Mouse (Mus musculus): ENCODE results near the gene Slc6a6. TPM values are rescaled to one million over a fixed set of nuclear protein-coding genes. Genes with fewer than 3 reads are reported as not detected.

Gene Slc6a6
- total and polyA plus RNA-seq, 2 experiments from 2014 or later = 95.3 to 116 TPM

DNA sequence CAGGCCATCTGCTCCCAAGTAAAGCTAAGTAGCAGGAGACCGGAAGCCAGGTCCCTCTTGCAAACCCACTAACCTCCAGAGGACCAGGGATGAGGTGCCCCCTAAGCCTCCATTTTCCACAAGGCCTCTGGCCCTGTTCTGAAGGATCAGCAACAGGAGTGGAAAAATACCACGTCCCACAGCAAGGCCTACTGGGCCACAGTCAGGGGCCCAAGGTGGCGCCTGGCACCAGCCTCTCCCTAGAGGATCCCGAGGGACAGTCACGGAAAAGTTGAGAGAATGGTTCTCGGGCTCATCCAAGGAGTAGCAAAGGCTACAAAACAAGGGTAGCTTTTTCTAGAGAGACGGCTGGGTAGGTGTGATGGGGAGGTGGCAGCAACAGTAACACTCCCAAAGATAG, 53.6 kb downstream of the Slc6a6 start:
- no peak overlapping the region for H3K4me3 ChIP-seq (ENCODE audit: low read depth, low read length)
- 85% methylated on average over 7 of the region's 7 CpGs for WGBS
- peaks cover 92% of the 10 kb centered on the region for H3K36me3 ChIP-seq (replicated peaks; ENCODE audit: control insufficient read depth, insufficient read depth, low read length)
- no peaks in the 10 kb centered on the region for H3K4me1 ChIP-seq (ENCODE audit: control insufficient read depth, insufficient read depth)
- no peaks in the 10 kb centered on the region for H3K9me3 ChIP-seq (replicated peaks; ENCODE audit: control insufficient read depth, low read length)
- H3K4me2 ChIP-seq (ENCODE audit: low read depth, low read length) = no peak overlapping the region
- ATAC-seq (ENCODE audit: insufficient read depth, low read depth) (no peak), DNase-seq (ENCODE audit: low spot score) (no peak)
- H3K27ac ChIP-seq (ENCODE audit: low read depth) = peak overlapping the region; percentile 46; the same call in 1 of the 2 replicates
- H3K9ac ChIP-seq (replicated peaks; ENCODE audit: low read depth, low read length) = no peak overlapping the region
- no peaks in the 10 kb centered on the region; the same call in 1 of the 2 replicates for H3K27me3 ChIP-seq (ENCODE audit: control insufficient read depth, insufficient read depth, low read length)
- TF ChIP-seq EP300 (IDR thresholded peaks at IDR 0.05; ENCODE audit: low read depth) = no peak
- TF ChIP-seq CTCF (IDR thresholded peaks at IDR 0.05; ENCODE audit: low read depth) = no peak

DNA sequence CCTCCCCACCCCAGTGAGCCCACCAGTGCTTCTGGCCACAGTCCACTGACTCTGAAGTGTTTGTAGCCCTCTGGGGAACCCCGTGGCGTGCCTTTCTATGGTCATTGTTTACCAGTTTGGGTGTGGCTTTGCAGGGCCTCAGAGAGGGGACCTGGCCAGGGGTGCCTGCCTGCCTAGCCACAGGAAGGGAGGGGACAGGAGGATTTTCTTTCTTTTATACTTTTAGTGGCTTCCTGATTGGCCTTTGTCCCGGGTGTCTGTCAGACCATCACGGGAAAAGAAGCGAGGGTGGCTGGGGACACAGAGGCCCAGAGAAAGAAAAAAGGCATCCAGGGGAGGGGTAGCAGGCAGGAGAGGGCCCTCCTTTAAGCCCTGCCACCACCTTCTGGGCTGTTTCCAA, 54.2 kb downstream of the Slc6a6 start:
- no peak for DNase-seq (ENCODE audit: low spot score)
- Histone ChIP-seq H3K27ac (ENCODE audit: low read depth) (peak overlapping the region; percentile 46; the same call in 1 of the 2 replicates), H3K27me3 (ENCODE audit: control insufficient read depth, insufficient read depth, low read length) (no peaks in the 10 kb centered on the region; the same call in 1 of the 2 replicates), H3K36me3 (replicated peaks; ENCODE audit: control insufficient read depth, insufficient read depth, low read length) (peaks cover 95% of the 10 kb centered on the region), H3K9me3 (replicated peaks; ENCODE audit: control insufficient read depth, low read length) (no peaks in the 10 kb centered on the region), H3K9ac (replicated peaks; ENCODE audit: low read depth, low read length) (no peak overlapping the region), H3K4me3 (ENCODE audit: low read depth, low read length) (no peak overlapping the region), H3K4me1 (ENCODE audit: control insufficient read depth, insufficient read depth) (no peaks in the 10 kb centered on the region), H3K4me2 (ENCODE audit: low read depth, low read length) (no peak overlapping the region)
- 68% methylated on average over 5 of the region's 5 CpGs for WGBS
- no peak for ATAC-seq (ENCODE audit: insufficient read depth, low read depth)
- TF ChIP-seq EP300 (IDR thresholded peaks at IDR 0.05; ENCODE audit: low read depth) = no peak; the same call in 1 of the 2 replicates
- no peak for TF ChIP-seq CTCF (IDR thresholded peaks at IDR 0.05; ENCODE audit: low read depth)

DNA sequence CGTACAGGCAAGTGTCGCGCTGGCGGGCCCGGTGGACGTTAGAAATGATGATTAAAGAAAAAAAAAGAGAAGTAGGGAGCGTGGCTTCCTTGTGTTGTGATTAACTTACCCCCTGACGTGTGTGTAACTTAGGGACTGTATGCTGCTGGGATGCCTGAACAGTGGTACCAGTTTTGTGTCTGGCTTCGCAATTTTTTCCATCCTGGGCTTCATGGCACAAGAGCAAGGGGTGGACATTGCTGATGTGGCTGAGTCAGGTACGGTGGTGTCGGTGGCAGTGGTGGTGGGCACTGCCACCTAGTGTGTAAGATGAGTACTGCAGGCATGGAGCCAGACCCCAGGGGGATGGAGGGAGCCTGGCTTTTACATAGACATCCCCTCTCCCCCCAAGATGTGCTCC, 57.2 kb downstream of the Slc6a6 start:
- WGBS = 65% methylated on average over 11 of the region's 11 CpGs
- TF ChIP-seq CTCF (IDR thresholded peaks at IDR 0.05; ENCODE audit: low read depth) (peak; percentile 95), EP300 (IDR thresholded peaks at IDR 0.05; ENCODE audit: low read depth) (no peak)
- Histone ChIP-seq H3K4me1 (ENCODE audit: control insufficient read depth, insufficient read depth) (no peaks in the 10 kb centered on the region), H3K4me3 (ENCODE audit: low read depth, low read length) (no peak overlapping the region), H3K4me2 (ENCODE audit: low read depth, low read length) (no peak overlapping the region), H3K27me3 (ENCODE audit: control insufficient read depth, insufficient read depth, low read length) (no peaks in the 10 kb centered on the region; the same call in 1 of the 2 replicates), H3K9me3 (replicated peaks; ENCODE audit: control insufficient read depth, low read length) (no peaks in the 10 kb centered on the region), H3K36me3 (replicated peaks; ENCODE audit: control insufficient read depth, insufficient read depth, low read length) (peaks cover 93% of the 10 kb centered on the region), H3K27ac (ENCODE audit: low read depth) (no peak overlapping the region), H3K9ac (replicated peaks; ENCODE audit: low read depth, low read length) (no peak overlapping the region)
- ATAC-seq (ENCODE audit: insufficient read depth, low read depth) (peak; percentile 42), DNase-seq (ENCODE audit: low spot score) (peak; percentile 45)

DNA sequence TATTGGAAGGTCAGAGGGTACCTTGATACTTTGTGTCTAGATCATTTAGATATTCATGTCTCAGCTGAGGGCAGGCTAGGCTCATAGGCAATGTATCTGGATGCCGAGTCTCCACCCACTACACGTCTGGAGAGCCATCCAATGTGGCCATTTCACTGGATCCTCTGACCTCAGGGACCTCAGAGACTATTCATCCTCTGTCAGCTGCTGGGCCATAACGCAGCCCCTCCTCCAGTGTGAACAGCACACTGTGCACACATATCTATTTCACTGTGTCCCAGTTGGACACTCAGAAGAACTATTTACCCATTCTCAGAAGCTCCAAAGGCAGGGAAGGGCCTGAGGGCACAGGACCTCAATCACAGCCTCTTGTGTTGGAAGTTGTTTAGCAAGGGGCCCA, 58.6 kb downstream of the Slc6a6 start:
- Histone ChIP-seq H3K27me3 (ENCODE audit: control insufficient read depth, insufficient read depth, low read length) (no peaks in the 10 kb centered on the region), H3K4me1 (ENCODE audit: control insufficient read depth, insufficient read depth) (no peaks in the 10 kb centered on the region), H3K4me2 (ENCODE audit: low read depth, low read length) (no peak overlapping the region), H3K9ac (replicated peaks; ENCODE audit: low read depth, low read length) (no peak overlapping the region), H3K9me3 (replicated peaks; ENCODE audit: control insufficient read depth, low read length) (no peaks in the 10 kb centered on the region), H3K4me3 (ENCODE audit: low read depth, low read length) (no peak overlapping the region), H3K36me3 (replicated peaks; ENCODE audit: control insufficient read depth, insufficient read depth, low read length) (peaks cover 94% of the 10 kb centered on the region), H3K27ac (ENCODE audit: low read depth) (no peak overlapping the region)
- TF ChIP-seq CTCF (IDR thresholded peaks at IDR 0.05; ENCODE audit: low read depth) = no peak
- TF ChIP-seq EP300 (IDR thresholded peaks at IDR 0.05; ENCODE audit: low read depth) = no peak
- DNase-seq (ENCODE audit: low spot score) = no peak
- 82% methylated on average over 3 of the region's 3 CpGs for WGBS
- no peak for ATAC-seq (ENCODE audit: insufficient read depth, low read depth)

DNA sequence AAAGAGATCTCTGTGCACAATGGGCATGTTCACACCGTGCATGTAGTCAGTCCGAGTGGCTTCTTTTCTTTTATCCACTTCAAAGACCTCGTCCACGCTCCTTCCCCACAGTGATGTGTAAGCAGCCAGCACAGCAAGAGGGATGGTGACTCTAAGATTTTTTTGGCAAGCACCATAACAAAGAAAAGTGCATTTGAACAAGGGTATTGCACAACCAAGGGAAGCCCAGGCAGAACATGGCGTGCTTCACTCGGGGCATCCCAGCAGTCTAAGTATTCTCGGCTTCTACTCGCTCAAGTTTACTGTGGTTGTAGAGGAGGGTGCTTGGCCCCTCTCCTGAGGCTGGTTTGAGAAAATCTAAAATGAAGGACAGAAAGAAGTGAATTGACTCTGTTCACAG, 59.1 kb downstream of the Slc6a6 start:
- Histone ChIP-seq H3K27me3 (ENCODE audit: control insufficient read depth, insufficient read depth, low read length) (no peaks in the 10 kb centered on the region), H3K4me2 (ENCODE audit: low read depth, low read length) (no peak overlapping the region), H3K9me3 (replicated peaks; ENCODE audit: control insufficient read depth, low read length) (no peaks in the 10 kb centered on the region), H3K4me3 (ENCODE audit: low read depth, low read length) (no peak overlapping the region), H3K4me1 (ENCODE audit: control insufficient read depth, insufficient read depth) (no peaks in the 10 kb centered on the region), H3K9ac (replicated peaks; ENCODE audit: low read depth, low read length) (no peak overlapping the region), H3K27ac (ENCODE audit: low read depth) (no peak overlapping the region), H3K36me3 (replicated peaks; ENCODE audit: control insufficient read depth, insufficient read depth, low read length) (peaks cover 93% of the 10 kb centered on the region)
- DNase-seq (ENCODE audit: low spot score) (no peak), ATAC-seq (ENCODE audit: insufficient read depth, low read depth) (no peak)
- WGBS = 91% methylated on average over 8 of the region's 8 CpGs
- no peak for TF ChIP-seq CTCF (IDR thresholded peaks at IDR 0.05; ENCODE audit: low read depth)
- no peak for TF ChIP-seq EP300 (IDR thresholded peaks at IDR 0.05; ENCODE audit: low read depth)

- no peak for ATAC-seq (ENCODE audit: insufficient read depth, low read depth)
- WGBS = 70% methylated on average over 4 of the region's 4 CpGs
- no peak overlapping the region for H3K4me2 ChIP-seq (ENCODE audit: low read depth, low read length)
- peaks cover 94% of the 10 kb centered on the region for H3K36me3 ChIP-seq (replicated peaks; ENCODE audit: control insufficient read depth, insufficient read depth, low read length)
- no peak for DNase-seq (ENCODE audit: low spot score)
- no peaks in the 10 kb centered on the region for H3K4me1 ChIP-seq (ENCODE audit: control insufficient read depth, insufficient read depth)
- no peaks in the 10 kb centered on the region for H3K27me3 ChIP-seq (ENCODE audit: control insufficient read depth, insufficient read depth, low read length)
- no peak for TF ChIP-seq EP300 (IDR thresholded peaks at IDR 0.05; ENCODE audit: low read depth)
- TF ChIP-seq CTCF (IDR thresholded peaks at IDR 0.05; ENCODE audit: low read depth) = no peak
- no peak overlapping the region for H3K4me3 ChIP-seq (ENCODE audit: low read depth, low read length)
- no peak overlapping the region for H3K27ac ChIP-seq (ENCODE audit: low read depth)
- H3K9me3 ChIP-seq (replicated peaks; ENCODE audit: control insufficient read depth, low read length) = no peaks in the 10 kb centered on the region
- no peak overlapping the region for H3K9ac ChIP-seq (replicated peaks; ENCODE audit: low read depth, low read length)
Measured at GRCm38 (mm10) chr6:91743886-91744285, 60.0 kb downstream of the Slc6a6 start.

All from heart, postnatal 0 days (tissue).